Mouse (Mus musculus): ENCODE data around the gene Cpxm2. TPM values are rescaled to one million over a fixed set of nuclear protein-coding genes. Genes with fewer than 3 reads are reported as not detected.

The Cpxm2 gene
- total and polyA plus RNA-seq, 3 experiments: not detected

- no peak overlapping the region for H3K27ac ChIP-seq (ENCODE audit: insufficient read depth, low read depth)
- dilution Hi-C loops (cut with MboI; ENCODE audit: extremely low pct_ligation_motif_present, extremely low pct_unique_long_range_greater_than_20kb, low sequenced_read_pairs): no loop called here
- TF ChIP-seq NELFE (IDR thresholded peaks at IDR 0.05; ENCODE audit: low read depth, low read length) (no peak), PAX5 (IDR thresholded peaks at IDR 0.05; ENCODE audit: low read length) (no peak), ZKSCAN1 (IDR thresholded peaks at IDR 0.05; ENCODE audit: borderline replicate concordance, low read depth, low read length) (no peak), MEF2A (IDR thresholded peaks at IDR 0.05; ENCODE audit: borderline replicate concordance, low read depth, low read length) (no peak), USF2 (conservative IDR thresholded peaks at IDR 0.05; ENCODE audit: low read depth, low read length) (no peak), TBP (conservative IDR thresholded peaks at IDR 0.05; ENCODE audit: low read depth, low read length) (no peak), HCFC1 (IDR thresholded peaks at IDR 0.05; ENCODE audit: low read depth, low read length) (no peak), CHD2 (IDR thresholded peaks at IDR 0.05; ENCODE audit: low read length) (no peak), BHLHE40 (IDR thresholded peaks at IDR 0.05; ENCODE audit: low read depth, low read length) (no peak), KAT2A (IDR thresholded peaks at IDR 0.05; ENCODE audit: insufficient replicate concordance, low read length) (no peak), EP300 (IDR thresholded peaks at IDR 0.05; ENCODE audit: low read length) (no peak), POLR2A (IDR thresholded peaks at IDR 0.05; ENCODE audit: low read depth, low read length) (no peak), IRF4 (IDR thresholded peaks at IDR 0.05; ENCODE audit: low read depth, low read length) (no peak), CHD1 (IDR thresholded peaks at IDR 0.05; ENCODE audit: low read depth, low read length) (no peak), SIN3A (IDR thresholded peaks at IDR 0.05; ENCODE audit: low read length) (no peak), SMC3 (IDR thresholded peaks at IDR 0.05; ENCODE audit: low read depth, low read length) (no peak), E2F4 (IDR thresholded peaks at IDR 0.05; ENCODE audit: insufficient replicate concordance, low read depth, low read length) (no peak)
- peaks cover 90% of the 10 kb centered on the region for H3K27me3 ChIP-seq (replicated peaks)
- H3K36me3 ChIP-seq (replicated peaks in 1 of 2; ENCODE audit: control insufficient read depth in 1 of 2, insufficient read depth in 1 of 2, low read length in 1 of 2): no peaks in the 10 kb centered on the region
- DNase-seq (ENCODE audit: extremely low read depth): no peak
- H3K4me1 ChIP-seq (ENCODE audit: control insufficient read depth in 1 of 2, insufficient read depth in 2 of 2): no peaks in the 10 kb centered on the region
- H3K4me2 ChIP-seq (ENCODE audit: insufficient read depth, low read depth, poor library complexity, severe bottlenecking): no peak overlapping the region
- peaks cover 4% of the 10 kb centered on the region for H3K9me3 ChIP-seq (replicated peaks; ENCODE audit: low read length)
- no peak overlapping the region for H3K4me3 ChIP-seq (replicated peaks in 1 of 3; ENCODE audit: low read depth in 2 of 3, low read length in 2 of 3, poor library complexity in 1 of 3)
- H3K79me2 ChIP-seq (replicated peaks; ENCODE audit: control insufficient read depth, extremely low read depth, insufficient read depth, poor library complexity, severe bottlenecking): no peaks in the 10 kb centered on the region
- in situ Hi-C loops (cut with MboI; ENCODE audit: low pct_ligation_motif_present, low pct_unique_long_range_greater_than_20kb, low sequenced_read_pairs): no loop called here
- no peak overlapping the region for H3K9ac ChIP-seq (ENCODE audit: insufficient read depth, low read depth)
Measured at GRCm38 (mm10) chr7:132128687-132129086, 25.9 kb downstream of the Cpxm2 start.

GRCm38 (mm10) chr7:132124948-132125347, 29.6 kb downstream of the Cpxm2 start:
- no peak for DNase-seq (ENCODE audit: extremely low read depth)
- Histone ChIP-seq H3K27ac (ENCODE audit: insufficient read depth, low read depth) (no peak overlapping the region), H3K27me3 (replicated peaks) (peaks cover 90% of the 10 kb centered on the region), H3K9ac (ENCODE audit: insufficient read depth, low read depth) (no peak overlapping the region), H3K4me2 (ENCODE audit: insufficient read depth, low read depth, poor library complexity, severe bottlenecking) (no peak overlapping the region), H3K36me3 (replicated peaks in 1 of 2; ENCODE audit: control insufficient read depth in 1 of 2, insufficient read depth in 1 of 2, low read length in 1 of 2) (no peaks in the 10 kb centered on the region), H3K4me1 (ENCODE audit: control insufficient read depth in 1 of 2, insufficient read depth in 2 of 2) (no peaks in the 10 kb centered on the region), H3K79me2 (replicated peaks; ENCODE audit: control insufficient read depth, extremely low read depth, insufficient read depth, poor library complexity, severe bottlenecking) (no peaks in the 10 kb centered on the region), H3K9me3 (replicated peaks; ENCODE audit: low read length) (no peaks in the 10 kb centered on the region), H3K4me3 (replicated peaks in 1 of 3; ENCODE audit: low read depth in 2 of 3, low read length in 2 of 3, poor library complexity in 1 of 3) (no peak overlapping the region)
- dilution Hi-C loops (cut with MboI; ENCODE audit: extremely low pct_ligation_motif_present, extremely low pct_unique_long_range_greater_than_20kb, low sequenced_read_pairs) (no loop called here), in situ Hi-C loops (cut with MboI; ENCODE audit: low pct_ligation_motif_present, low pct_unique_long_range_greater_than_20kb, low sequenced_read_pairs) (no loop called here)
- TF ChIP-seq ZMIZ1 (IDR thresholded peaks at IDR 0.05; ENCODE audit: low read depth, low read length) (no peak), GABPA (IDR thresholded peaks at IDR 0.05; ENCODE audit: insufficient replicate concordance, low read depth, low read length) (no peak), JUN (IDR thresholded peaks at IDR 0.05; ENCODE audit: insufficient read depth, low read depth, low read length) (no peak), NELFE (IDR thresholded peaks at IDR 0.05; ENCODE audit: low read depth, low read length) (no peak), CHD1 (IDR thresholded peaks at IDR 0.05; ENCODE audit: low read depth, low read length) (no peak), CHD2 (IDR thresholded peaks at IDR 0.05; ENCODE audit: low read length) (no peak), IRF4 (IDR thresholded peaks at IDR 0.05; ENCODE audit: low read depth, low read length) (no peak), EP300 (IDR thresholded peaks at IDR 0.05; ENCODE audit: low read length) (no peak), USF1 (IDR thresholded peaks at IDR 0.05; ENCODE audit: low read depth, low read length) (no peak), UBTF (IDR thresholded peaks at IDR 0.05; ENCODE audit: low read depth, low read length) (no peak), TCF12 (IDR thresholded peaks at IDR 0.05; ENCODE audit: low read depth, low read length) (no peak), MXI1 (IDR thresholded peaks at IDR 0.05; ENCODE audit: low read depth, low read length) (no peak), NRF1 (IDR thresholded peaks at IDR 0.05; ENCODE audit: low read depth, low read length) (no peak), BHLHE40 (IDR thresholded peaks at IDR 0.05; ENCODE audit: low read depth, low read length) (no peak), MEF2A (IDR thresholded peaks at IDR 0.05; ENCODE audit: borderline replicate concordance, low read depth, low read length) (no peak), E2F4 (IDR thresholded peaks at IDR 0.05; ENCODE audit: insufficient replicate concordance, low read depth, low read length) (no peak), PAX5 (IDR thresholded peaks at IDR 0.05; ENCODE audit: low read length) (no peak), RCOR1 (conservative IDR thresholded peaks at IDR 0.05; ENCODE audit: low read depth, low read length) (no peak), KAT2A (IDR thresholded peaks at IDR 0.05; ENCODE audit: insufficient replicate concordance, low read length) (no peak), ZNF384 (IDR thresholded peaks at IDR 0.05; ENCODE audit: low read depth, low read length) (no peak)
